Mouse (Mus musculus) lung, adult 2 months (tissue): ENCODE measurements at regions not wholly inside any gene's neighbourhood (a gene's known extent, or its start where the extent isn't known, plus 50 kb on each side); places are given as distances from the start of the nearest gene placed in this dataset.

Experiments used
- CTCF ChIP-seq: fragments of 200-500 bp; IDR thresholded peaks from 2 replicates; pipeline ENCODE4 v1.5.1; 2011; ENCODE audit warnings: mild to moderate bottlenecking, low read length, control low read depth; ENCODE audit not compliant: insufficient read depth
- POLR2A ChIP-seq: fragments of 200-500 bp; IDR thresholded peaks from 2 replicates; pipeline ENCODE4 v1.6.1; 2011; ENCODE audit warnings: low read depth, mild to moderate bottlenecking, control low read depth, low read length, borderline replicate concordance; ENCODE audit errors: extremely low read depth

DNA sequence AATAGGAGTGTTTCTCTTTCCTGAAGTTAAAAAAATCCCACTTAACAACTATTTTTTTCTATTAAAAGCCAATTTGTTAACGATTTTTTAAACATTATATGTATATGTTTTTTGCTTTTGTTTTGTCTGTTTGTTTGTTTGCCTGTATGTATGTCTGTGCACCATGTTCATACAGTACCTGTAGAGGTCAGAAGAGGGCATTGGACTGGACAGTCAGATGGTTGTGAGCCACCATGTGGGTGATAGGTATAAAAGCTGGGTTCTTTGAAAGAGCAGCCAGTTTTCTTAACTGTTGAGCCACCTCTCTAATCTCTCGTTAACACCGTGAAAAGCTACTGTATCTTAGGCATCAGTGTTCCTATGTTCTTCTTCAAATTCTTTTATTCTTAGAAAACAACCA, 63.7 kb upstream of the Yae1d1 start:
- TF ChIP-seq POLR2A (no peak), CTCF (no peak)
